Mouse (Mus musculus) limb, embryonic 14.5 days (tissue): ENCODE measurements around the gene Astn2. TPM values are rescaled to one million over a fixed set of nuclear protein-coding genes. Genes with fewer than 3 reads are reported as not detected.
"Not testable (repeated sequence)": the region's sequence is repeated elsewhere in the genome, so short reads cannot be mapped to it uniquely, and the experiment has no call there.

ENCODE experiments used
- ATAC-seq: fragments of 200-750 bp; cut with Nextera tagmentation; 2 replicates; pipeline ENCODE4 v1.8.0; 2017; ENCODE audit warnings: low read depth, moderate number of reproducible peaks, moderate TSS enrichment; ENCODE audit not compliant: low FRiP score
- DNase-seq: peaks from one replicate; pipeline ENCODE4 v3.0.0-alpha.2; 2015; ENCODE audit warnings: low spot score
- H3K27ac ChIP-seq: fragments of 300-500 bp; sonication (generic); replicated peaks from 2 replicates; pipeline ENCODE4 v1.5.1; 2014; ENCODE audit warnings: low read depth, mild to moderate bottlenecking, low read length, moderate library complexity, mixed read lengths
- H3K27me3 ChIP-seq: fragments of 300-500 bp; sonication (generic); 2 replicates; pipeline ENCODE4 v1.6.1; 2014; ENCODE audit warnings: low read length, mixed read lengths; ENCODE audit not compliant: control insufficient read depth, insufficient read depth
- H3K36me3 ChIP-seq: fragments of 300-500 bp; sonication (generic); 2 replicates; pipeline ENCODE4 v1.6.1; 2014; ENCODE audit warnings: mild to moderate bottlenecking, low read length, moderate library complexity, mixed read lengths; ENCODE audit not compliant: control insufficient read depth, insufficient read depth
- H3K4me1 ChIP-seq: fragments of 300-500 bp; sonication (generic); 2 replicates; pipeline ENCODE4 v1.6.1; 2014; ENCODE audit warnings: antibody characterized with exemption, low read length, mixed read lengths; ENCODE audit not compliant: control insufficient read depth, insufficient read depth
- H3K4me2 ChIP-seq: fragments of 300-500 bp; sonication (generic); replicated peaks from 2 replicates; pipeline ENCODE4 v1.6.1; 2014; ENCODE audit warnings: low read depth, mild to moderate bottlenecking, low read length, moderate library complexity; ENCODE audit not compliant: severe bottlenecking
- H3K4me3 ChIP-seq: fragments of 300-500 bp; sonication (generic); replicated peaks from 2 replicates; pipeline ENCODE4 v1.5.1; 2014; ENCODE audit warnings: low read length
- H3K9ac ChIP-seq: fragments of 300-500 bp; sonication (generic); 2 replicates; pipeline ENCODE4 v1.6.1; 2014; ENCODE audit warnings: mild to moderate bottlenecking, low read depth, low read length, moderate library complexity; ENCODE audit not compliant: severe bottlenecking
- H3K9me3 ChIP-seq: fragments of 300-500 bp; sonication (generic); 2 replicates; pipeline ENCODE4 v1.6.1; 2016; ENCODE audit warnings: low read length; ENCODE audit not compliant: control insufficient read depth
- POLR2A ChIP-seq: fragments of 200-500 bp; IDR thresholded peaks from 2 replicates; pipeline ENCODE4 v1.8.0; 2012; ENCODE audit warnings: inconsistent platforms, mild to moderate bottlenecking, moderate library complexity, borderline replicate concordance; ENCODE audit not compliant: insufficient read depth, insufficient read length; ENCODE audit errors: extremely low read depth
- WGBS: fragments of 180-500 bp; shearing (Covaris S2); extraction: QIAGEN DNeasy Blood & Tissue Kit; methylation state at CpG from one replicate; pipeline ENCODE4 v1.1.7; 2014; 5-methylcytosine and 5-hydroxymethylcytosine counted together
- polyA plus RNA-seq, 2 experiments: library from polyadenylated mRNA; depleted of rRNA in 1 of 2; stranded (reverse) in 1 of 2; unstranded in 1 of 2; fragments of >200 nt; fragmentation: Nextera tagmentation in 1 of 2; extraction: Ambion mirVana in 1 of 2; gene quantifications; 2 replicates each; pipeline versions ENCODE4 v1.2.1 to v1.2.3; 2012 to 2014

Gene Astn2
- polyA plus RNA-seq, 2 experiments: 1.6 to 8.7 TPM

- 32% methylated on average over 1 of the region's 1 CpGs for WGBS
- H3K36me3 ChIP-seq: no peaks in the 10 kb centered on the region
- no peak overlapping the region for H3K4me3 ChIP-seq
- no peak overlapping the region for H3K27ac ChIP-seq
- H3K27me3 ChIP-seq: no peaks in the 10 kb centered on the region
- no peak overlapping the region for H3K4me2 ChIP-seq
- ATAC-seq (no peak), DNase-seq (no peak)
- no peak for TF ChIP-seq POLR2A
- H3K9ac ChIP-seq: no peak overlapping the region
- H3K4me1 ChIP-seq: no peaks in the 10 kb centered on the region
- H3K9me3 ChIP-seq: no peaks in the 10 kb centered on the region
Measured at GRCm38 (mm10) chr4:65687006-65687723, 717.2 kb downstream of the Astn2 start.

DNA sequence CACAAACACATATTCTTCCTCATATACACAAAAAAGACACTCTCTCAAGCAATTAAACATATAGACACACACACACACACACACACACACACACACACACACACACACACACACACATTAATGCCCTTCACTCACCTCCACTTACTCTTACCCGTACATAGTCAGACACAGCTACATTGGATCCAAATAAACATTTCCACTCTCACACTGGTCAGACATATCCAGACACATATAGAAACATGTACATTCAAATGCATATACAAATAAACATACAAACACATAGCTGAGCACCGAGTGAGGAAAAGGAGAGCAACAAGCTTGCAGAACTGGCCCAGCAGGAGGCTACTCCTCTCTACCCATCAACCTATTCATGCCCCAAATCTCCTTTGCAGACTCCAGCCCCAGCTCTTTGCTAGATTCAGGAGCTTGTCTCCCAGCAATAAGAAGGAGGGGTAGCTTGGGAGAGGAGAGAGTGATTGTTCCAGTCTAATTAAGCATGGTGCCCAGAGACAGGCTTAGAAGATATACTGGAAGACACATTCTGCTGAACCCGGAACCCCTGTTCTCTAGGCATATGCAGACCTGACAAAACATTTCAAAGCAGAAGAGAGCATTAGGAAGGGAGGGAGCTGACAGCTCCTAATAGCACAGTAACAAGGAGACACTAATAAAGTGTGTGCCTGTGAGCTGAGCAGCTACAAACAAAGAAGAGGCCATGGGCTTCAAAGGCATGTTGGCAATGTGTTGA lies 718.0 kb downstream of the Astn2 start:
- H3K27ac ChIP-seq: no peak overlapping the region
- H3K4me1 ChIP-seq: no peaks in the 10 kb centered on the region
- H3K9ac ChIP-seq: no peak overlapping the region
- H3K4me2 ChIP-seq: no peak overlapping the region
- H3K27me3 ChIP-seq: no peaks in the 10 kb centered on the region
- WGBS: 54% methylated on average over 3 of the region's 3 CpGs
- no peaks in the 10 kb centered on the region for H3K9me3 ChIP-seq
- TF ChIP-seq POLR2A: no peak
- no peak for DNase-seq
- no peaks in the 10 kb centered on the region for H3K36me3 ChIP-seq
- ATAC-seq: no peak
- no peak overlapping the region for H3K4me3 ChIP-seq

DNA sequence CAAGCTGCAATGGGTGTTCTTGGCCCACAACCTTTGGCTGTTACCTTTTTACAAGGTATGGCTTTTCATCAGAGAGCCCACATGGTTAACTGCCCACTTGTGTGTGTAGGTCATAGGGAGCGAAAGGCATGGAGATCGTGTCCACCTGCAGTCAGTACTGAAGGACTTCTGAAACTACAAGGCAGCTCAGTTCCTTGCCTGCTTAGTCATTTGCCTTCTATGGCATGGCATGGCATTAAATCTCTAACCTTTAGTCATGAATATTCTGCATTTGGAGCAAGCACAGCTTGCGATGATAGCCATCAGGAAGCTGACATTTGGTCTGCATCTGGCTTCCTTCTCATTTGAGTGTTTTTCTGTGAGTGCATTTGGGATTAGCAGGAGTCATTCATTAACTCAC lies 720.0 kb downstream of the Astn2 start:
- no peak overlapping the region for H3K4me3 ChIP-seq
- H3K27ac ChIP-seq: no peak overlapping the region
- no peaks in the 10 kb centered on the region for H3K27me3 ChIP-seq
- DNase-seq (no peak), ATAC-seq (no peak)
- H3K9ac ChIP-seq: no peak overlapping the region
- H3K9me3 ChIP-seq: no peaks in the 10 kb centered on the region
- no peak overlapping the region for H3K4me2 ChIP-seq
- no peaks in the 10 kb centered on the region for H3K36me3 ChIP-seq
- H3K4me1 ChIP-seq: no peaks in the 10 kb centered on the region
- WGBS: 79% methylated on average over 3 of the region's 3 CpGs
- TF ChIP-seq POLR2A: no peak

DNA sequence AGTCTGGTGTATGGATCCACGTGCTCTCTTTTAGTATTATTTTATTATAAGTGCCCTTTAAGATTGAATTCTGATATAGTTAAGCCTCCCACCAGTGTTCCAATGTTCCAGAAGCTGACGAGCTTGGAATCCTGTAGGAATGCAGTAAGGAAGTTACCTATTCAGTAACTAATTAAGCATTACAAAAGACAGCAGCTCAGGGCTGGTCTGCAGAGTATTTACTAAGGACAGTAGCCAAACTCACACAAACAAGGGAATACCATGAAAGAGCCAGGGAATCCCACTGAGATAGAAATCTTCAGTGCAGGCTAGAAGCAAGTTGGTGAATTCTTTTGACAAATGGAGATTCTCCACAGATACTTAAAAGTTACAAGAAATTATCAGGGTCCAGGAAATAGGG lies 724.6 kb downstream of the Astn2 start:
- H3K9me3 ChIP-seq, H3K27me3 ChIP-seq, DNase-seq, H3K4me3 ChIP-seq, H3K36me3 ChIP-seq, H3K9ac ChIP-seq, H3K4me2 ChIP-seq, ATAC-seq, H3K27ac ChIP-seq, H3K4me1 ChIP-seq: not testable (repeated sequence)
- WGBS: 56% methylated on average over 2 of the region's 2 CpGs

GRCm38 (mm10) chr4:65678929-65679328 lies 725.5 kb downstream of the Astn2 start:
- Histone ChIP-seq H3K9ac (no peak overlapping the region), H3K4me3 (no peak overlapping the region), H3K27me3 (no peaks in the 10 kb centered on the region), H3K4me2 (no peak overlapping the region), H3K9me3 (no peaks in the 10 kb centered on the region), H3K36me3 (no peaks in the 10 kb centered on the region), H3K27ac (no peak overlapping the region), H3K4me1 (no peaks in the 10 kb centered on the region)
- ATAC-seq: no peak
- TF ChIP-seq POLR2A: no peak
- WGBS: 33% methylated on average over 5 of the region's 5 CpGs
- no peak for DNase-seq
